Mouse (Mus musculus): ENCODE data around the gene Insrr.

Insrr gene

GRCm38 (mm10) chr3:87796736-87797334, at the start of gene Insrr:
Gene Insrr (plus strand): TSS chr3:87796951.
- in situ Hi-C loops (cut with MboI, MseI) = no loop called here

DNA sequence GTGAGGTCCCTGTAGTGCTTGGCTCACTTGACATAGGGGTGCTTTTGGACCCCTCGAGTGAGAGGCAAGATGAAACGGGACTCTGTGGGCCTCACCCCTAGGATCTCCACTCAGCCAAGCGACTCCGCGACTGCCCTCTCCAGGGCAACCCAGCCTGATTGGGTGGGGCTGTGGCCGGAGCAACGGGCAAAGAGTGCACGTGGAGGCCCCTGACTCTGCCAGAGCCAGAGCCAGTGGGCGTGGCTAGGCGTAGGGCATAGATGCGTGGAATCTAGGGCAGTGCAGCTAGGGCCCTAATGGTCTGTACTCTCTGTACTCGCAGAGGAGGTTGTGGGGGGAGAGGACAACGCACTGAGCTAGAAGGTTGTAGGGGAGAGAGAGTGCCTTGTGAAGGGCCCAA, 48.3 kb upstream of the Insrr start, which contains the start of gene Lrrc71:
TSS of gene Lrrc71 (minus strand) at position 195 of the 400 bp plus-strand sequence.
- in situ Hi-C loops (cut with MboI, MseI) = no loop called here

DNA sequence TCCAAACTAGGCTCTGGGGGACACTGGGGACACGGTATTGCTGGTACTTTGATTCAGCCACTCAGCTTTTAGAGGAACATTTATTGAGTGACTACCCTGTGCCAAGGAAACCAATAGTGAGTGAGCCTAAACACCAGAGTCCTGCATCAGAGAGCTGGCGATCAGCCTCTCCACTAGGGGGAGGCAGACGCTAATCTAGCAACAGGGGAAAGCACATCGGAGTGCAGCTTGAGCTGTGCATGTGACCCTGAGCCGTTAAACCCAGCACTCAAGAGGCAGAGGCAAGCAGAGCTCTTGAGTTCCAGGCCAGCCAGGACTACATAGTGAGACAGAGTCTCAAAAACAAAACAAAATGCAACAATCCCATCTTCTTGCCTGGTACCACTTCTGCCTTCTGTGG, 47.7 kb upstream of the Insrr start:
- in situ Hi-C loops (cut with MboI, MseI) = no loop called here

DNA sequence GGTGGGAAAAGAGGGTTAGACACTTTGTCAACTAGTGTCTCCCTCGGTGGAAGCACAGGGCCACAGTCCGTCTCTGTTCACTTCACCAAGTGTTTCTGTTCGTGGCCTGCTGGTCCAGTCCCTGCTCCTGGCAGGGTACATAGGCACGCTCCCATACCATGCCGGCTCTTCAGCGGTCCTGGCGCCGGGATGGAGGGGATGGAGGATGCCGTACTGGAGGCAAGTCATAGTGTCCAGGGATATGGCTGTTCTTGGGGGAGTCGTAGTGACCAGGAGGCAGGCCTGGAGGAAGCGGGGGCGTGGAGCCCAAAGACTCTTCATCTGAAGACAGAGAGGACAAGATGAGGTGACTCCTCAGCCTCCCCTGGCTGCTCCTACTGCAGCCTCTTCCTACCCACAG, 46.8 kb upstream of the Insrr start:
- in situ Hi-C loops (cut with MboI, MseI) = no loop called here

- in situ Hi-C loops (cut with MboI, MseI) = no loop called here
Measured at GRCm38 (mm10) chr3:87752567-87752966, 44.2 kb upstream of the Insrr start.

DNA sequence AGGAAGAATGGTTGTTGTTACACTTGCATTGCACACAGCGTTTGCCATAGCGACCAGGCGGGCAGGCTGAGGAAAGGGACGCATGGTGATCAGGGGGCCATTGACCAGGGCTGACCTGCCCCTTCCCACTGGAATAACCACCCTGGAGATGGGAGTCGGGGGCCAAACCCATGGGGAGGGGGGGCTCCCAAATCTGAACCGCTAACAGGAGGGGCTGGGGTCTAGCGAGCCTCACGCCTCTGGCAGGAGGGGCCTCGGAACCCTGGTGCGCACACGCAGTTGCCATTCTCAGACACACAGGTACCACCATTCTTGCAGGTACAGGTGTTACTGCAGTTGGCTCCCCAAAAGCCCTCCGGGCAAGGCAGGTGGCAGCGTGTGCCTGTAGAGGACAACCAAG, 42.9 kb upstream of the Insrr start:
- in situ Hi-C loops (cut with MboI, MseI) = no loop called here

DNA sequence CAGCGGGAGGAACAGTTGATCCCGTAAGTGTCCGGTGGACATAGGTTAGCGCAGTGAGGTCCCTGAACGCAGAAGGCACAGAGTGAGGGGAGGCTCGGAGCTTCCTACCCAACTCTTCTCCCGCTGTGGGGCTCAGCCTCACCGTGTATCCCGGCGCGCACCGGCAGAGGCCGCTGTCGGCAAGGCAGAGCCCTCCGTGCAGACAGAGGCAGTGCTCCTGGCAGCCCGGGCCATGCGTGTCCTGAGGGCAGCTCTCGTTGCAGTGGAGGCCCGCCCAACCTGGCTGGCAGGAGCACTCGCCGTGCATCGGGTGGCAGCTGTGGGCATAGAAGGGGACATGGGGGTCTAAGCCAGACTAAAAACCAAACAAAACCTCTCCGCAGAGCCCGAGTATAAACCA, 40.8 kb upstream of the Insrr start:
- in situ Hi-C loops (cut with MboI, MseI) = no loop called here

GRCm38 (mm10) chr3:87756488-87756887, 40.3 kb upstream of the Insrr start:
- in situ Hi-C loops (cut with MboI, MseI) = no loop called here

DNA sequence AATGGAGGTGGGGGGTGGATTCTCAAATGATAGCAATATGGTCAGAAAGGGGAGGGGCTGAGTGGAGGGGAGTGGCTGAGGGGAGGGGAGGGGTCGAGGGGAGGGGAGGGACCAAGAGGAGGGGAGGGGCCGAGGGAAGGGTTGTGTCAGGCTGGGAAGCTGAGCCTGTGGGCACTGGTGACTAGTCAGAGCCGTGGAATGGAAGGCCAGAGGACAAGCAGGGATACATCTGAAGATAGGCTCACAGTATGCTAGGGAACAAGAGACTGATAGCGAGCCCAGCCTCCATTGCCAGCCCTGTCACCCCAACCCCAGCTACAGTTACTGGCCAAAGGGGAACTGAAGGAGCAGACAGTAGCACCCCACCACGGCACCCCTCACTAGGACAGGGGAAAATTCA, 38.1 kb upstream of the Insrr start:
- in situ Hi-C loops (cut with MboI, MseI) = no loop called here

- in situ Hi-C loops (cut with MboI, MseI) = no loop called here
Measured at GRCm38 (mm10) chr3:87761408-87762375, 35.1 kb upstream of the Insrr start.

DNA sequence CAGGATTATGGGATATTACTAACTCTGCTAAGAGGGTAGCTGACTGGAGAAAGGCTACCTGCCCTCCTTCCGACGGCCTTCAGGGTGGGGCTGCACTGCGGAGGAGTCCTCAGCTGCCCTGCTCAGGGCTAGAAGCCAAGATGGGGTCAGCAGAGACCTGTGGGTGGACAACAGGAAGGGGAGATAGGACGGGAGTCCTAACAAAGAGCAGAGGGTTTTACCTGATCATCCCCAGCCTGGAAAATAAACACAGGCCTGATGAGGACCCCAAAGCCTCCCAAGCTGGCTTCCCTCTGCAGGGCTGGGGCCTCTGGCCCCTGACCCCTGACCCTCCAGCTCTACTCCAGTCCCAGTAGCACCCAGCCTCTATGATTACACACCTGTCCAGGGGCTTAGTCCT, 33.5 kb upstream of the Insrr start:
- in situ Hi-C loops (cut with MboI, MseI) = no loop called here

DNA sequence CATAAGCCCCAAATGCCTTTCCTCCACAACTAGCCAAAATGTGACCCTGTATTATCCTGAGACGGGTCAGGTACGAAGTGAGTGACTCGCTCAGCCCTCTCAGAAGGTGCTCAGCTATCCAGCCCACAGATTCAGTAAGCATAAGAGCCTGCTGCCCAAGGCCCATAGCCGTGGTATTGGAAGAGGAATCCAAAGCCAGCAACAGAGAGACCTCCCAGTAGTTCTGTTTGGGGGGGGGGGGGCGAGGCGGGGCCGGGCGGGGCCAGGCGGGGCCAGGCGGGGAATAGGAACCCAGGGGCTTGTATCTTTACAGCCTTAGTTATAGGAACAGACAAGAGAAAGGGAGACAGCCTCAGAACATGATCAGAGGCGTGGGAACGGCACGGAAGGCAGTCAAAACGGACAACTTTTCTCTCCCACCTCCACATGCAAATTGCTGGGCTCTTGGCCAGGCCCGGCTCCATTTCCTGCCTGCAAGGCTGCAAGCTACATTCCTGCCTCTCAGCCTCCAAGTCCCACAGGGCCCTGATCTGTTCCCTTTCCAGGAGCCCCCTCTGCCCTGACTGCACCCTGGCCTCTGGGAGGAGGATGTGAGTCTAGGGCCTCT, 33.0 kb upstream of the Insrr start:
- in situ Hi-C loops (cut with MboI, MseI) = no loop called here

DNA sequence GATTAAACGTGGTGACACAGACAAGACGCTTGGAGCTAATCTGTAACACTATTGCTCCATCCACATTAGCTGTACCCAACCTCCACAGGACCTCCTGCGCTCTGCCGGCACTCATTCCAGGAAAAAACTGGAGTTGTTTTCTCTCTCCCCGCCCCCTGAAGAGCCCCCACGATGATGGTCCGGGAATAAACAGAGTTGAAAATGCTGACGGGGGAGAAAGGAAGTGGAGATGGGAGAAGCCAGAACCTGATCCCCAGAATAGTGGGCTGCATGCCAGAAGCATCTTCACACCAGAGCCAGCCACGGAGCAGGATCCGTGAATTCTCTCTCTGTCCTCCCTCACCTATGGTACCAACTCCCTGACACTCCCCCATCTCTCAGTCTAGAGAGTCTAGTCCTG, 32.2 kb upstream of the Insrr start:
- in situ Hi-C loops (cut with MboI, MseI) = no loop called here

DNA sequence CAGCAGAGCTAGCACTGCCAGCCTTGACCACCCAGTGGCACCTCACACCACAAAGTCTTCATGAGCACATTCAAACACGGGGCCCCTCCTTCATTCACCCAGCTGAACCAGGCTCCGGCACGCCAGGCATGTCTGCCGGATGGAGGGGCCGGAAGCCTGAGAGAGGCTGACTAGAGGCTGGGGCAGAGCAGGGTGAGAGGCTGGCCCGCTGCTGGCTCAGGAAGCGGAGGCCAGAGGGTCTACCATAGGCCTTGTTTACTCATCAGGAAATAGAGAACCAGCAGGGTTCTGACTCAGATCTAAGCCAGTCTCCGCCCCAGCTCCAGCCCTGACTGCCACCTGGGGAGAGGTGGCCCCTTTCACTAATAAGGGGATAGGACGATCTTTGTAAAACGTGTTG, 31.7 kb upstream of the Insrr start:
- in situ Hi-C loops (cut with MboI, MseI) = loop anchor here in 1 of 2 experiments (5.0 kb wide), 1 partner anchor 97 kb away; no protein-coding TSS in a partner anchor

DNA sequence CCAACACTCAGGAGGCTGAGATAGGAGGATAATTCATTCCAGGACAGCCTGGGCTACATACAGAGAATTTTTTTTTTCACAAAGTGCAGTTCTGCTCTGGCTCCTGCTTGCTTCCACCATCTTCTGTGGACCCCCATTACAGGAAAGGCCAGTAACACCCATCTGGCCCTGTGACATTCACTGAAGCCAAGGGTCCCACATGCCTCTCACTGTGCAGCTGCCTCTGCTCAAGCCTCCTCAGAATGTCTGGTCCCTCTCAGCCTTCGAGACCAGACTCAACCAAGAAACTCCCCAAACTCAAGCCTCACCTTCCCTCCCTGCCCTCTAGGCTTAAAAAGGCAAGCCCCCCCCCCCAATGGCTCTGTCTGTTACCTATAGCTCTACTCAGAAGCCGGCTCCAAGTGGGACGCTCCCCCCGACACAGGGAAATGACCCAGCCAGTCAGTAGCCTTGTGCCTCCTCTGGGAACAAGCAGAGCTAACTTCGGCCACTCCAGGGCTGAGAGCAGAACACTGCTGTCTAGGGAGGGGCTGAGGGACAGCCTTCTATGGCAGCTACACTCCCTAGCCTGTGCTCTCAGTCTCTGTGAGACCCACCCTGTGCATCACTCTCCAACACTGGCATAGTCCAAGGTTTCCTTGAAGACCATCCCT, 31.0 kb upstream of the Insrr start:
- in situ Hi-C loops (cut with MboI, MseI) = loop anchor here in 1 of 2 experiments (5.0 kb wide), 1 partner anchor 97 kb away; no protein-coding TSS in a partner anchor

DNA sequence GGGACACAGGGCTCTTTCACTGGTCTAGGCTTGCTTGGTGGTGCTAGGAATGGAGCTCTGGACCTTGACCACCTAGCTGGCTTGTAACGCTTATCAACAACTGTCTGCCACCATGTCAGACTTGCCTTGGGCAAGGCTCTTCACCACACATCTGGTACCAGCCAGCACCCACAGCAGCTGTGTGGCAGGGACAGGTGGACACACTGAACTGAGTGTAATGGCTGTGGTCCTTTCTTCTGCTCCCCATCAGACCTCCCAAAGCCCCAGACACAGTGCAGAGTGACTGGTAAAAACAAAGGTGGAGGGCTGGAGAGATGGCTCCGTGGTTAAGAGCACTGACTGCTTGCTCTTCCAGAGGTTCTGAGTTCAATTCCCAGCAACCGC, 30.5 kb upstream of the Insrr start:
- in situ Hi-C loops (cut with MboI, MseI) = loop anchor here in 1 of 2 experiments (5.0 kb wide), 1 partner anchor 96 kb away; no protein-coding TSS in a partner anchor

DNA sequence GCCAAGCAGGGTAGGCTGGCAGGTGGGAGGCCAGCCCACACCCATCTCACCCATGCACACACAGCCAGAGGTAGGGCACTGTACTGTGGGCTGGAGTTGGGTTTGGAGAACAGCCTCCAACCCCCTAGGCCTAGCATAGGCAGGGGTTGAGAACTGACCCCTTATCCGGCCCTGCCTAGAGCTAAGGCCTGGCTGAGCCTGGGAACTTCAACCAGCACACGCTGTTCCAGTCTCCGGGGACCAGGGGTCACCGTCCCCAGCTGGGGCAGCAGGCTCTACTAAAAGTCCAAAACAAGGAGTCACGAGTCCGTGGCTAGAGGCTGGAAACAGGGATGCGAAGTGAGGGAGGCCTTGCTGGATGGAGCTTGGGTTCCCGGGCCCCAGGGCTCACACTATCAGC, 29.0 kb upstream of the Insrr start:
- in situ Hi-C loops (cut with MboI, MseI) = loop anchor here in 1 of 2 experiments (5.0 kb wide), 1 partner anchor 95 kb away; no protein-coding TSS in a partner anchor

GRCm38 (mm10) chr3:87768431-87768830, 28.3 kb upstream of the Insrr start:
- in situ Hi-C loops (cut with MboI, MseI) = loop anchor here in 1 of 2 experiments (5.0 kb wide), 1 partner anchor 94 kb away; no protein-coding TSS in a partner anchor

DNA sequence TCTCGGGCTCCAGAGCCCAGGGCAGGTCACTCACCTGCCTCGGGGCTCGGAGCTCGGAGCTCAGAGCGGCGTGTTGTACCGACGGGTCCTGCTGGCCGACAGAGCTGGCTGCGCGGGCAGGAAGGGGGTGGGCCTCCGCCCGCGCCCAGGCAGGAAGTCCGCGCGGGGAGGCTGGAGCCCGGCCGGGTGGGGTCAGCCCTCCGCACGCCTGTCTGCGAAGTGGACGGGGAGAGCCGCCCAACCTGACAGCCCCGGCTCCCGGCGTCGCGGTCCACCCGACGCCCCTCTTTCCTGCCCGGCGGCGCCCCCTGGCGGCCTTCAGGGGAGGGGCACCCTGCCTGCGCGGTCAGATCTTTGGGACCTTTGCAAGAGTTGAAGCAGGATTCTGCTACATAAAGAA, 27.9 kb upstream of the Insrr start:
- in situ Hi-C loops (cut with MboI, MseI) = loop anchor here in 1 of 2 experiments (5.0 kb wide), 1 partner anchor 93 kb away; no protein-coding TSS in a partner anchor

DNA sequence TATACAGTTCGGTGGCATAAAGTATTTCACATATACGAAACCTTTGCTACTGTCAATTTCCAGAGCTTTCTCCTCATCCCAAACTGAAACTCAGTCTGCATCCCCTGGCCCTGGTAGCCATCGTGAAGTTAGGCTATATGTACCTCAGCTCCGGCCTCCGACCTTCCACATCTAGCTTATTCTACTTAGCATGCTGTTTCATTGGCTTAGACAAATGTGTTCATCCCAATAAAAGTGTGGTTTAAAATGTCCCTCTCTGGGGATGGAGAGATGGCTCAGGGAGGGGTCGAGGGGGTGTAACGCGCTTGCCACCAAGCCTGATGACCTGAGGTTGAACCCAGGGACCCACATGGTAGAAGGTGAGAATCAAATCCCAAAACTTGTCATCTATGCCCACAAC, 27.2 kb upstream of the Insrr start:
- in situ Hi-C loops (cut with MboI, MseI) = loop anchor here in 1 of 2 experiments (5.0 kb wide), 1 partner anchor 93 kb away; no protein-coding TSS in a partner anchor

DNA sequence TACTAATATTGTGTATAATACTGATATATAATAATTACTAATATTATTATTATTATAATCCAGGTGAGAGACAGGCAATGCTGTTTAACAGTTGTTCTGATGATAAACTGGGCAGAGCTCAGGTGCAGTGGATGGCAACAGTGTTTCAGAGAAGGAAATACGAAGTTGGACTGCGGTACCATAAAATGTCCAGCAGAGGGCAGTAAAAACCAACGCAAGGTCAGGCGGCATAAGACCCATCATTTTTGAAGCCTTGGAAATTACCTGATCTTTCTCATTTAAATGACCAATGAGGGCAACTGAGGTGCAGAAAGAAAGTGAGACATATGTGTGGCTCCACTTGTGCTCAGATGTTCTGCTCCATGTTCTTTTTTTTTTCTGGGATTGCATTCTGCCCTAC, 26.5 kb upstream of the Insrr start:
- in situ Hi-C loops (cut with MboI, MseI) = loop anchor here in 1 of 2 experiments (5.0 kb wide), 1 partner anchor 47 kb away; no protein-coding TSS in a partner anchor
